Mouse (Mus musculus): Measurements from ENCODE around the gene Papolb. TPM values are rescaled to one million over a fixed set of nuclear protein-coding genes. Genes with fewer than 3 reads are reported as not detected.

Gene Papolb
- 0.05 and 0.09 TPM in 2 replicates for polyA plus RNA-seq (2015; fragmentation: Nextera tagmentation; extraction: Ambion mirVana)

DNA sequence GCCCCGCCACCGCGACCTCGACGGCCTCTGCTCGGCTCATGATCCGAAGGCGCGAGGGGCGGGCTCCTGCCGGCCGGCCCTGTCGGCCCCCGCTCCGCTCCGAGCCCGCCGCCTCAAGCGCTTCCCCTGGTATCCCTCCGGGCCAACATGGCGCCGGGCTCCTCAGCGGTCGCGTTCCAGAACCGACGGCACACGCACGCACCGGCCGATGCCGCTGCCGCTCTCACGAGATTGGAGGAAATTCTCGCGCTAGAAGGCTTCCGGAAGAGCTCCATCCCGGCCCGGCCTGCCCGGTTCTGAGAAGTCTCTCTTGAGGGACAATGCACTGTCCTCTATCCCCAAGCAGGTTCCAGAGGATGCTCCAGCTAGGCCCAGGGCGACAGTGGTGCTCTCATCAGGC lies at the start of gene Papolb:
Gene Papolb, minus strand, starts transcription at position 162 of the 400 bp plus-strand sequence.
- Histone ChIP-seq H3K9ac (no peak within 1 kb of the TSS), H3K4me1 (no peaks in the 10 kb centered on the region), H3K4me2 (0 out of 2 replicates have a peak within 1 kb of the TSS, but pooled peaks have one; percentile 7), H3K27me3 (peaks cover 25% of the 10 kb centered on the region), H3K4me3 (peak within 1 kb of the TSS; percentile 21; the same call in 1 of the 2 replicates), H3K9me3 (no peaks in the 10 kb centered on the region), H3K27ac (no peak within 1 kb of the TSS), H3K36me3 (no peaks in the 10 kb centered on the region)
- no peak for ATAC-seq (ENCODE audit: insufficient number of reproducible peaks, low FRiP score, low TSS enrichment, low read depth)
- 49% methylated on average over 41 of the region's 41 CpGs for WGBS

DNA sequence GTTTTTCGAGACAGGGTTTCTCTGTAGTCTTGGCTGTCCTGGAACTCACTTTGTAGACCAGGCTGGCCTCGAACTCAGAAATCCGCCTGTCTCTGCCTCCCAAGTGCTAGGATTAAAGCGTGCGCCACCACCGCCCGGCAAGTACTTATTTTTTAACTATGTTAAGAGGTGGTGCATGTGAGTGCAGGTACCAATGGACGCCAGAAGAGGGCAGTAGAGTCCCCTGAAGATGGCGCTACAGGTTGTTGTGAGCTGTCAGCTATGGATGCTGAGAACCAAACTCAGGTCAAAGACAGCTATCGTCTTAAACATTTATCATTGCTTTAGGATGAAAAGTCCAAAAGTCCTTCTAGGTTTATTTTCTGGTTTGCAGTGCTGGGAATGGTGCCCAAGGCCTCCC lies 48.3 kb upstream of the Papolb start:
- no peak overlapping the region for H3K9ac ChIP-seq
- H3K36me3 ChIP-seq: no peaks in the 10 kb centered on the region
- no peak overlapping the region for H3K27ac ChIP-seq
- no peaks in the 10 kb centered on the region for H3K4me1 ChIP-seq
- H3K4me2 ChIP-seq: no peak overlapping the region
- H3K9me3 ChIP-seq: no peaks in the 10 kb centered on the region
- 85% methylated on average over 10 of the region's 10 CpGs for WGBS
- H3K27me3 ChIP-seq: no peaks in the 10 kb centered on the region
- no peak for ATAC-seq (ENCODE audit: insufficient number of reproducible peaks, low FRiP score, low TSS enrichment, low read depth)
- H3K4me3 ChIP-seq: no peak overlapping the region

DNA sequence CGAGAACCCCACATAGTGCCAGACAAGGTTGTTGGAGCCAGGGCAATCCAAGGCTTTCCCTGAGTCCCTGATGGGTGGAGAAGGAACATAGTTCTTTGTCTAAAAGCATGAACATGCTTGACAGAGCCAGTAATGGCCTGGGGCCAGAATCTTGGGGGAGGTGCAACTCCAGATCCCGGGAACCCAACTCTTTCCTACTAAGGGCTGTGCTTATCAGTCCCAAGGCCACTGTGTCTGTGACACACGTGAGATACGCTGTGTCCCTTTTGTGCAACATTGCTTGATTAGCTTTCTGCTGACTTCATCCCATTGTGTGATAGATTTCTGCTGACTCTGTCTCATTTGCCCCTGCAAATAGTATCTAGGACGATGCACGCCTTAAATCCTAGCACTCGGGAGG lies 47.0 kb upstream of the Papolb start:
- no peaks in the 10 kb centered on the region for H3K9me3 ChIP-seq
- H3K9ac ChIP-seq: no peak overlapping the region
- no peak overlapping the region for H3K4me3 ChIP-seq
- no peaks in the 10 kb centered on the region for H3K36me3 ChIP-seq
- no peak overlapping the region for H3K27ac ChIP-seq
- H3K4me2 ChIP-seq: no peak overlapping the region
- no peaks in the 10 kb centered on the region for H3K27me3 ChIP-seq
- no peak for ATAC-seq (ENCODE audit: insufficient number of reproducible peaks, low FRiP score, low TSS enrichment, low read depth)
- no peaks in the 10 kb centered on the region for H3K4me1 ChIP-seq
- whole genome bisulfite sequencing: 79% methylated on average over 7 of the region's 7 CpGs

DNA sequence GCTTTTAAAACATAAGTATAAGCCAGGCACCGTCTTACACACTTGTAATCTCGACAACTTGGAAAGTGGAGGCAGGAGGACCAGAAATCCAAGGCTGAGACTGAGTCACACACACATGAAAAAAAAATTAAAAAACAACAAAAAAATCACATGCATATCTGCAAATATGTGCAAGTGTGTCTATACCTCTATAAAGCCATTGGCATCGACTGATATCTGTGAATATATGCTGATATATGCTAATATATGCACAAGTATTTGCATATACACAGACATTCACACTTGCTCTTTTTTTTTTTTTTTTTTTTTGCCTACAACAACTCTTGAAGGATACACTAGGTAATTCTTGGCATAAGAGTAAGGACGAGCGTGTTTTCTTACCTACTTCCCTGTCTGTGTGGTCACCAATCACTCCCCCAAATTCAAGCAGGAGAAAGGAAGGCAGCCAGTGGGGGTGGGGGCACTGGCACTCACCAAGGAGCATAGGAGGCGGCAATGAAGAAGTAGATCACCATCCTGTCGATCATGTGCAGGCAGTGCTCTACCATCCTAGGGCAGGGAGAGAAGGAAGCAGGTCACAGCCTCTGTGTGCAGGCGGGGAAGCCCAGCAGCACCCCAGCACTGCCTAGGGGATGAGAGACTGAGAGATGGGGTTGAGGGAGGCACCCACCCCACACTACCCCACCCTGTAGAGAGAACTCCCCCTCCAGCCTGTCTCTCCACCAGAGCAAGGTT lies 44.6 kb upstream of the Papolb start:
- Histone ChIP-seq H3K4me2 (no peak overlapping the region), H3K27me3 (no peaks in the 10 kb centered on the region), H3K9ac (no peak overlapping the region), H3K4me1 (no peaks in the 10 kb centered on the region), H3K27ac (no peak overlapping the region), H3K4me3 (no peak overlapping the region), H3K36me3 (no peaks in the 10 kb centered on the region), H3K9me3 (no peaks in the 10 kb centered on the region)
- 81% methylated on average over 8 of the region's 8 CpGs for WGBS
- ATAC-seq (ENCODE audit: insufficient number of reproducible peaks, low FRiP score, low TSS enrichment, low read depth): no peak

DNA sequence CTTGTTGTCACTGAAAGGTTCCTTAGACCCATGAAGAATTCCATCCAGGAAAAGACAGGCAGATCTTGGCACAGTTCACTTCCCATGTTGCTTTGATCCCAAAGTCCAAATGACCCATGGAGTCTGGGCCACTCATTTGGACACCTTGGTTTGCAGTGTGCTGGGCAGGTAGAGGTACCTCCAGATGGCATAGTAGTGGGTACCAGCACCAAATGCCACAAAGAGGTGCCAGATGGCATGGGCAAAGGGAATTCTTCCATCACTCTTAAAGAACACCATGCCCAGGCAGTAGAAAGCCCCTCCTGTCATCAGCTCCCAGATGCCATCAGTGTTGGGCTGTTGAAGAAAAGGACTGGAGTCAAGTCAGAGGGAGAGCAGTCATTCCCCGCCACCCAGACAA lies 34.7 kb upstream of the Papolb start:
- H3K27ac ChIP-seq: no peak overlapping the region
- 97% methylated on average over 1 of the region's 1 CpGs for WGBS
- H3K27me3 ChIP-seq: no peaks in the 10 kb centered on the region
- no peak overlapping the region for H3K9ac ChIP-seq
- H3K9me3 ChIP-seq: peaks cover 3% of the 10 kb centered on the region; the same call in 1 of the 2 replicates
- no peaks in the 10 kb centered on the region for H3K4me1 ChIP-seq
- no peak overlapping the region for H3K4me2 ChIP-seq
- no peaks in the 10 kb centered on the region for H3K36me3 ChIP-seq
- no peak overlapping the region for H3K4me3 ChIP-seq
- no peak for ATAC-seq (ENCODE audit: insufficient number of reproducible peaks, low FRiP score, low TSS enrichment, low read depth)

DNA sequence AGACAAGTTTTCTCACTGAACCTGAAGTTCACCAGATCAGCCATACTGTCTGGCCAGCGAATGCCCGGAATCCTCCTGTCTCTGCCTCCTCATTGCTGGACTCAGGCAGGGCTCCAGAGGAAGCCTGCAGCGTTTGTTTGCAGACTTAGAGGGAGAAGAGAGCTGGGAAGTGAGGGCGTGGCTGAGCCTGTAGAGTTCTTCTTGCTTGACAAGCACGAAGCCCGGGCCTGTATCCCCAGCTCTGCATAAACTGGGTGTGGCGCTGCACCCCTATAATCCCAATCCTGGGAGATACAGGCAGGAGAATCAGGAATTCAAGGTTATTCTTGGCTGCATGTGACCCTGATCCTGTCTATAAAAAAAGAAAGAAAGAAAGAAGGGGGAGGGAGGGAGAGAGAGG lies 30.4 kb upstream of the Papolb start:
- Histone ChIP-seq H3K9me3 (no peaks in the 10 kb centered on the region), H3K36me3 (no peaks in the 10 kb centered on the region), H3K9ac (no peak overlapping the region), H3K4me1 (no peaks in the 10 kb centered on the region), H3K27ac (no peak overlapping the region), H3K27me3 (no peaks in the 10 kb centered on the region), H3K4me3 (no peak overlapping the region), H3K4me2 (no peak overlapping the region)
- 48% methylated on average over 7 of the region's 7 CpGs for WGBS
- ATAC-seq (ENCODE audit: insufficient number of reproducible peaks, low FRiP score, low TSS enrichment, low read depth): no peak

DNA sequence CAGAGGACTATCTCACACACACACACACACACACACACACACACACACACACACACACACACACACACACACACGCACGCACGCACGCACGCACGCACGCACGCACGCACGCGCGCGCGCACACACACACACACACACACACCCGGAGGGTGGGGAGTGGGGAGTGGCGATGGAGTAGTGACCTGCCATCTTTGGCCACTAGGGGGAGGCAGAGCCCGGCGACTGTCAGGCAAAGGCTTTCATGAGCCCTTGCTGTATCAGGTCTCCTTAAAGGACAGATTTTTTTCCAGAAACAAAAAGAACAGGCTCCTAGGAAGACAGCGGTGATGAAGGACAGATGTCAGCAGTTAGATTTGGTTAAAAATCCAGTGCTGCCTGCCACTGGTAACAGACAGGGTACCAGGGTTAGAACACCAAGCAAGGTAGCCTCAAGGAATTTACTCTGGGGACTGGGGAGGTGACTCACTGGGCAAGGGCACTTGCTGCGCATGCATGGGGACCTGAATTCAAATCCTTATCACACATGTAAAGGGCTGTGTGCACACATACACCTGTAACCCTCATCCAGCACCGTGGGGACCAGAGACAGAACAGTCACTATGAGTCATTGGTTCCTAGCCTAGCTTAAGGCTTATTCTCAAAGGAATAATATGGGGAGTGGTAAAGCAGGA lies 27.7 kb upstream of the Papolb start:
- no peak for ATAC-seq (ENCODE audit: insufficient number of reproducible peaks, low FRiP score, low TSS enrichment, low read depth)
- H3K4me1 ChIP-seq: no peaks in the 10 kb centered on the region
- H3K27me3 ChIP-seq: no peaks in the 10 kb centered on the region
- H3K36me3 ChIP-seq: no peaks in the 10 kb centered on the region
- no peak overlapping the region for H3K27ac ChIP-seq
- H3K9ac ChIP-seq: no peak overlapping the region
- no peak overlapping the region for H3K4me2 ChIP-seq
- no peak overlapping the region for H3K4me3 ChIP-seq
- no peaks in the 10 kb centered on the region for H3K9me3 ChIP-seq
- 28% methylated on average over 11 of the region's 21 CpGs for WGBS

DNA sequence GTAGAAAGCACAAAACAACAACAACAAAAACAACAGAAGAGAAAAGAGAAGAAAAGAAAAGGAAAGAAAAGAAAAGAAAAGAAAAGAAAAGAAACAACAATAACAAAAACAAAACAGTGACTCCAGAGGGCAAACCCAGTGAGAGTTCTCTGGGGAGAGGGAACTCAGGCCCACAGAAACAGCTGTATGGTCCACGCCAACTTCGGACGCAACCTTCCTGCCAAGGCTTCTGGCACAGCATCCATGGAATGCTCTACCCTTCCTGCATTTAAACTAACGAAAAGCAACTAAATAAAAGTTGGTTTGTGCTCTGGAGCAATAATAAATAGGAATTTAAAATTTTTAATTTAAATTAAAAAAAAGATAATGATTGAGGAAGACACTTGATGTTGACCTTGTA lies 26.8 kb upstream of the Papolb start:
- WGBS: 90% methylated on average over 4 of the region's 4 CpGs
- no peak for ATAC-seq (ENCODE audit: insufficient number of reproducible peaks, low FRiP score, low TSS enrichment, low read depth)
- no peaks in the 10 kb centered on the region for H3K36me3 ChIP-seq

DNA sequence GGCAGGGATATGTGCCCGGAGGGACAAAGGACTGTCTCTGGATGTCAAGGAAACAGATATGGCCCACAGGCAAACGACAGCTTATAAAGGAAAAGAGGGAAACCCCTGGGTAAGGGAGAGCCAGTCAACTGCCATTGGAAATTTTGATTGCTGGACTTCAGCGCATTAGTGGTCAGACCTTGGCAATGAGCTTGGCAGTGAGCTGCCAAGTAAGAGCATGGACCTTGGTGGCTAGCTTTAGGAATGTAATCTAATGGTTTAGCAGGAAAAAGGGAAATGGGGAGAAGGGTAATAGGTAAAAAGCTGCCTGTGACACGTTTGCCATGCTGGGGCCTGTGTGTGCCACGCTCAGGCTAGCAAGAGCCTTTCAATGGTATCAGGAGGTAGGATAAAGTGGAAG lies 26.0 kb upstream of the Papolb start:
- ATAC-seq (ENCODE audit: insufficient number of reproducible peaks, low FRiP score, low TSS enrichment, low read depth): no peak
- Histone ChIP-seq H3K4me1 (peaks cover 4% of the 10 kb centered on the region; the same call in 1 of the 2 replicates), H3K4me2 (no peak overlapping the region), H3K4me3 (no peak overlapping the region), H3K27ac (no peak overlapping the region), H3K27me3 (0 out of 2 replicates have a peak, but pooled peaks cover 2% of the 10 kb centered on the region), H3K36me3 (no peaks in the 10 kb centered on the region), H3K9me3 (no peaks in the 10 kb centered on the region), H3K9ac (no peak overlapping the region)
- whole genome bisulfite sequencing: 79% methylated on average over 5 of the region's 5 CpGs

More for the DNA sequence above, 26.8 kb upstream of the Papolb start:
- Histone ChIP-seq H3K9ac (no peak overlapping the region), H3K4me3 (no peak overlapping the region), H3K9me3 (no peaks in the 10 kb centered on the region), H3K4me1 (no peaks in the 10 kb centered on the region), H3K4me2 (no peak overlapping the region), H3K27me3 (no peaks in the 10 kb centered on the region), H3K27ac (no peak overlapping the region)

DNA sequence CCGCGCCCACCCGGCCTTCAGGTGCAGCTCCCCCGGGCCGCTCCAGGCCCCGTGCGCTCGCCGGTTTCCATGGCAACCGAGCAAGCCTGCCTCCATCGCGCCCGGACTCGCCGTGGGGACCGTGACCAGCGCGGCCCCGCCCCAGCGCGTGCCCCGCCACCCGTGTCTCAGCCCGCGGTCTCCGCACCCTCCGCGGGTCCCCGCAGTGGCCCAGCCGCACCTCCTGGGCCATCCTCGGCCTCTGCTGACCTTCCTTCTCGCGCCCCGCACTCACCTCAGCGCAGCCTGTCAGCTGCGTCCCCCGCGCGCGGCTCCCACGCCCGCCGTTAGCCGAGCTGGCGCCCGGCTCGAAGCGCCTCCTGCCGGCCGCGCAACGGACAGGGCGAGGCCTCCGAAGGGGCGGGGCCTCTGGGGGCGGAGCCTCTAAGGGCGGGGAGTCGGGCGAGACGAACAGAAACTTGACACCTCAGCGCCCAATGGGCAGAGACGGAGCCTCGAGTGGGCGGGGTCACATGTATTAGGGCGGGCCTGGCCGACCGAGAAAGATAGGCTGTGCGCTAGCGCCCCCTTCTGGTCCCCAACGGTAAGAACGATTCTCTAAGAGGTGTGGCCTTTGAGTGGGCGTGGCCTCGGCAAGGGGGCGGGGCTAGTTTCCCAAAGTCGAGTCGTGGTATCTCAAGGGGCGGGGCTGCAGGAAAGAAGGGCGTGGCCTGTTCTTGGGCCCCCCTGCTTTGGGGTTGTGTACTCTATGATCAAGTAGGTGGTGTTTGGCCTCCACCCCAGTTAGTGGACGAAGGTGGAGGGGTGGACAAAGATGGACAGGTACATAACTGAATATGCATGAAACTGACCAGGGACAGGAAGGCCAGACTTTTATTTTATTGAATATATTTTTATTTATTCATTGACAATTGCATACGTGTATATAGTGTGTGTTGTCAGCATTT lies 21.1 kb upstream of the Papolb start, which contains the start of gene Radil:
Gene Radil, minus strand, starts transcription at position 393 of the 947 bp plus-strand sequence.
- H3K9ac ChIP-seq: peak within 1 kb of the TSS; percentile 52
- peaks cover 20% of the 10 kb centered on the region for H3K4me1 ChIP-seq
- peak within 1 kb of the TSS; percentile 74 for H3K27ac ChIP-seq
- no peaks in the 10 kb centered on the region for H3K36me3 ChIP-seq
- H3K4me3 ChIP-seq: peak within 1 kb of the TSS; percentile 68
- peak; percentile 92 for ATAC-seq (ENCODE audit: insufficient number of reproducible peaks, low FRiP score, low TSS enrichment, low read depth)
- peaks cover 9% of the 10 kb centered on the region; the same call in 1 of the 2 replicates for H3K27me3 ChIP-seq
- H3K4me2 ChIP-seq: peak within 1 kb of the TSS; percentile 100
- no peaks in the 10 kb centered on the region for H3K9me3 ChIP-seq
- WGBS: 3% methylated on average over 78 of the region's 80 CpGs

DNA sequence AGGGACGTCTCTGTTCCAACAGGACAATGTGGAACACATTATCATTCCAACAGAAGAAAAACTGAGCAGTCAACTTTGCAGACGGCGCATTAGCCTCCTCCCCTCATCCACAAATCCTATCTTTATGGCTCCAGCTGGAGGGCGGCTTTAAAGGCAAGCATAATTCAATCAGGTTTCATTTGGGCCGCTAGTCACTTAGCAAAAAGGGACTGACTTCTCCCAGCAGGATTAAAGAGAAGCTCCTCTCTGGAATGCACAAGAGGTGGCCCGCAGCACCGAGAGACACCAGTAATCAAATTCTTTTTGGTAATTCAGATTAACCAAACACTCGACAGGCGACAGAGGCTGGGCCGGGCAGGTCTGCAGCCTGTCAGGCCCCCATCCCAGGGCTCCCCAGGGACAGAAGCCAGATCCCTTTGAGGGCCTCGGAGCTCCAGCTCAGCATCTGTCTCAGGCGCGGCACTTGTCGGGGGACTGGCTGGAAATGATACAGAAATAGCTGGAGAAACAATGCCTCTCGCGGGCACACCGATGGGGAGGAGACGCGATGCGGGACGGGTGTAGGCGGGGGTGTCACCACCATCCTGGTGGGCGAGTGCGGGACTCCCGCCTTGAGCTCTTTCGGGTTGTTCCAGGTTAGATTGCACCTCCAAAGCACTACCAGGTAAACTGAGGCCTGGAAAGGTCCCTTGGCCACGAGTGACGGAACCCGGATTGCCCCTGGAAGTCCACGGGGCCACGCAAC lies 20.3 kb upstream of the Papolb start:
- Histone ChIP-seq H3K9me3 (no peaks in the 10 kb centered on the region), H3K4me2 (peak overlapping the region; percentile 100), H3K27me3 (peaks cover 9% of the 10 kb centered on the region; the same call in 1 of the 2 replicates), H3K4me1 (peaks cover 25% of the 10 kb centered on the region), H3K27ac (peak overlapping the region; percentile 74), H3K36me3 (no peaks in the 10 kb centered on the region), H3K4me3 (peak overlapping the region; percentile 68), H3K9ac (peak overlapping the region; percentile 52)
- WGBS: 1% methylated on average over 31 of the region's 31 CpGs
- ATAC-seq (ENCODE audit: insufficient number of reproducible peaks, low FRiP score, low TSS enrichment, low read depth): peak; percentile 21; the same call in 1 of the 2 replicates
